Mouse (Mus musculus) midbrain, embryonic 16.5 days (tissue): Measurements from ENCODE around the gene Espn. TPM values are rescaled to one million over a fixed set of nuclear protein-coding genes. Genes with fewer than 3 reads are reported as not detected.

ENCODE experiments used
- ATAC-seq: fragments of 200-750 bp; cut with Nextera tagmentation; 2 replicates; pipeline ENCODE4 v1.8.0; 2017; ENCODE audit warnings: moderate TSS enrichment
- H3K27ac ChIP-seq: fragments of 300-500 bp; sonication (generic); 2 replicates; pipeline ENCODE4 v1.5.1; 2014; ENCODE audit warnings: mild to moderate bottlenecking, low read length, mixed read lengths
- H3K27me3 ChIP-seq: fragments of 300-500 bp; sonication (generic); 2 replicates; pipeline ENCODE4 v1.6.1; 2014; ENCODE audit warnings: low read depth, low read length, mixed read lengths; ENCODE audit not compliant: control insufficient read depth, insufficient read depth
- H3K36me3 ChIP-seq: fragments of 300-500 bp; sonication (generic); 2 replicates; pipeline ENCODE4 v1.6.1; 2014; ENCODE audit warnings: mild to moderate bottlenecking, low read length, moderate library complexity, mixed read lengths; ENCODE audit not compliant: control insufficient read depth, insufficient read depth
- H3K4me1 ChIP-seq: fragments of 300-500 bp; sonication (generic); 2 replicates; pipeline ENCODE4 v1.6.1; 2014; ENCODE audit warnings: mild to moderate bottlenecking, low read length, mixed read lengths; ENCODE audit not compliant: control insufficient read depth, insufficient read depth
- H3K4me2 ChIP-seq: fragments of 300-500 bp; sonication (generic); 2 replicates; pipeline ENCODE4 v1.6.1; 2014; ENCODE audit warnings: mild to moderate bottlenecking, low read length, mixed read lengths
- H3K4me3 ChIP-seq: fragments of 300-500 bp; sonication (generic); 2 replicates; pipeline ENCODE4 v1.5.1; 2014; ENCODE audit warnings: low read depth, mild to moderate bottlenecking, low read length, moderate library complexity, mixed read lengths
- H3K9ac ChIP-seq: fragments of 300-500 bp; sonication (generic); 2 replicates; pipeline ENCODE4 v1.6.1; 2014; ENCODE audit warnings: low read depth, low read length, mixed read lengths
- H3K9me3 ChIP-seq: fragments of 300-500 bp; sonication (generic); replicated peaks from 2 replicates; pipeline ENCODE4 v1.6.1; 2014; ENCODE audit warnings: mild to moderate bottlenecking, low read length, mixed read lengths; ENCODE audit not compliant: control insufficient read depth, poor library complexity, severe bottlenecking
- WGBS: fragments of 180-500 bp; shearing (Covaris S2); extraction: QIAGEN DNeasy Blood & Tissue Kit; methylation state at CpG from one replicate; pipeline ENCODE4 v1.1.7; 2014; 5-methylcytosine and 5-hydroxymethylcytosine counted together
- polyA plus RNA-seq: library from polyadenylated mRNA; unstranded; fragments of >200 nt; fragmentation: Nextera tagmentation; extraction: Ambion mirVana; gene quantifications from 2 replicates; pipeline ENCODE4 v1.2.1, GENCODE M21; 2015

The Espn gene
- polyA plus RNA-seq, 1 experiment from 2014 or later, result 0.14 TPM

DNA sequence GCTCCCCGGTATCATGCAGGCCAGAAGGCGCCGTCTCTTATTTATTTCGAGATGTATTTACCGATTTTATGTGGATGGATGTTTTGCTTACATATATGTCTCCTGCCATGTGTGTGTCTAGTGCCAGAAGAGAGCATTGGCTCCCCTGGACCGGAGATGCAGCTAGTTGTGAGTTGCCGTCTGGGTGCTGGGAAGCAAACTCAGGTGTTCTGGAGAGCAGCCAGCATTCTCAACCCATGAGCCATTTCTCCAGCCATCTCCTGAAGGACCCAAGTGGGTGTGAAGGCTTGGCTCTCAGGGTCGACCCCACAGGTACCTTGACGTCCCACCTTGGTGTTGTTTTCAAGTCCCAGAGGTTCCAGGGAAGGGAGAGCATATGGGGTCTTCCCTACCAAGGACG lies 30.0 kb upstream of the Espn start:
- no peak overlapping the region for H3K4me3 ChIP-seq
- H3K27me3 ChIP-seq, result no peaks in the 10 kb centered on the region
- H3K27ac ChIP-seq, result no peak overlapping the region
- 93% methylated on average over 10 of the region's 10 CpGs for WGBS
- H3K4me1 ChIP-seq, result peaks cover 28% of the 10 kb centered on the region
- H3K4me2 ChIP-seq, result no peak overlapping the region
- H3K36me3 ChIP-seq, result no peaks in the 10 kb centered on the region
- no peaks in the 10 kb centered on the region for H3K9me3 ChIP-seq
- no peak overlapping the region for H3K9ac ChIP-seq
- no peak for ATAC-seq

DNA sequence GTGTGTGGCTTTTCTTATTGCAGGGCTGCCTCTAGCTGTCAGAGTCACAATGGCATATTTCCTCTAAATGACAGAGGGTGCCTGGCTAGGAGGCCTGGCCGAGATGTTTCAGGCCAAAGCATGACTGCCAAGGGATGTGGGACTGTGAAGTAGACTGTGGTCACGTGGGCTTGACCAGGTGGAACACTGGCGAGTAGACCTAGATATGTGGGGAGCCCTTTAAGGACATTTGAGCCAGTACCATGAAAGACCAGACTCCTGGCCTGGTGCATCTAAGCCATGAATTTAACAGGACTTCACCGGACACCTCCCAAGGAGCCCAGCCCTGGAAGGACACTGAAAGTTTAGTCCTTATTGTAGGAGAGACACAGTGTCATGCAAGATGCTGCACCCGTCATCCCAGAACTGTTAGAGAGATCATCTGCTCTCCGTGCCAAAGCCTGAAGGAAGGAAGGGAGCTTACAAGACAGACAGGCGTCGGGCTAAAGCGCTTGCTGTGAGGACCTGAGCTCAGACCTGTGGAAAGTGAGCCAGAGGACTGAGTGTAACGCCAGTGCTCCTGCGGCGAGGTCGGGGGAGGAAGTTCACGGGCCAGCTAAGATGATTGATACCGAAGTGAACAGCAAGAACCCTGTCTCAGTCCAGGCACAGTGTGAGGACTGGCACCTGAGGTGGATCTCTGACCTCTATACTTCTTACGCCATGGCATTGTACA lies 27.9 kb upstream of the Espn start:
- Histone ChIP-seq H3K9ac (no peak overlapping the region; the same call in 1 of the 2 replicates), H3K27ac (no peak overlapping the region), H3K36me3 (no peaks in the 10 kb centered on the region), H3K4me3 (no peak overlapping the region), H3K27me3 (no peaks in the 10 kb centered on the region), H3K4me1 (peaks cover 16% of the 10 kb centered on the region), H3K9me3 (no peaks in the 10 kb centered on the region), H3K4me2 (peak overlapping the region; percentile 81)
- 90% methylated on average over 16 of the region's 16 CpGs for WGBS
- no peak for ATAC-seq

DNA sequence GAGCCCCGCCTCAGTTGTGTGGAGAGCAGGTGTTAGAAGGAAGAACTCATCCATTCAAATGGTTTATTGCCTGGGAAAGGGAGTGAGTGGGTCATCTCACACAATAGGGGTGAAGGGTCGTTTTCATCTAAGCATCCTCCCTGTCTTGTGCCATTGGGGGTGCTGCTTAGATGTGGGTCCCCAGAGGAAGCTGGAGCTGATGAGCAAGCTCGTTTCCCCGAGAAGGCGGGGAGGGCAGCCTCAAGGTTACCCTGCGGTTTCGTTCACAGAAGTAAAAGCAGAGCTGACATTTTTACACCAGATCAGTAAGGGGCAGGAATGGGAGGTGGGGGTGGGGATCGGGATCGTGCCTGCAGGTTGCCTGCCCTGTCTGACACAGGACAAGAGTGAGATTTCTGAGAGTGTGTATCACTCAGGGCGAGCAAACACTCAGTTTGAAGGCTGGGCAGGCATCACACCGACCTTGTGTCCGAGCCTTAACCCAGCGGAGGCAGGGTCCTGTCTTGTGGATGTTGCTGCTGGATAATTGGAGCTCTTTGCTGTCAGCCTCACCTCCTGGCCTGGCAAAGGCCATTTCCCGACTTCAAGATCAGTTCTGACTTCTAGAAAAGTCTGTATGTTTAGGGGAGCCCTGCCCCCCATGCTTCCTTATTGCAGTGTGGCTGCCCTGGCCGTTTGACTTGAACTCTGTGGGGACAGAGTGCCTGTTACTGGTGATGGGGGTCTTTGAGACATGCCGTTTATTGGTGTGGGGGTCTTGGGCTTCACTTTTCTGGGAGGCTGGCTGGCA lies 26.9 kb upstream of the Espn start:
- Histone ChIP-seq H3K4me3 (peak overlapping the region; percentile 62), H3K9ac (peak overlapping the region; percentile 84), H3K4me1 (peaks cover 15% of the 10 kb centered on the region), H3K9me3 (no peaks in the 10 kb centered on the region), H3K36me3 (no peaks in the 10 kb centered on the region), H3K4me2 (peak overlapping the region; percentile 81), H3K27me3 (no peaks in the 10 kb centered on the region), H3K27ac (peak overlapping the region; percentile 72)
- ATAC-seq, result no peak
- WGBS, result 24% methylated on average over 16 of the region's 16 CpGs

DNA sequence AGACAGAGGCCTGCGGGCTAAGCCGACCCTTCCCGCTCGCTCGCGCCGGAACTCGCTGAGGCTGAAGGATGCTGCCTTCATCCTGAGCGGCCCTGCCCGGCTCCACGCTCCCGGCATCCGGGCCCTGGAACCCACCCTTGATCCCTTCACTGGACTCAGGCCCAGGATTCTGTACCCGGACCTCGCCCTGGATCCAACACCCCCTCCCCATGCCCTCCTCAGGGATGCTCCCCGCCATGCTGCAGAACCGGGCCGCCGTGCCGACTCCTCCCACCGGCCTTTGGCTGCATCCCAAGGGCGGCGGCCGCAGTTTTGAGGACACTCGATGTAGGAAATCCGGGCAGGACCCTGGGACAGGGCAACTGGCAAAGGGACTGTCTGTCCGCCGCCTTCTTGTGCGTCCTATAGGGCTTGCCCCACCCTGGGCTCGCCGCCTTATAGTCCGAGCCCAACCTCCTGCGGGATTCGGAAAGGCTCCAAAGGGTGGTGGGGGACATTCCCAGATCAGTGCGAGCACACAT lies 26.2 kb upstream of the Espn start:
- WGBS, result under 1% methylated on average over 35 of the region's 35 CpGs
- ATAC-seq, result peak; percentile 74
- Histone ChIP-seq H3K4me3 (peak overlapping the region; percentile 62), H3K4me2 (peak overlapping the region; percentile 81), H3K9ac (peak overlapping the region; percentile 84), H3K4me1 (peaks cover 15% of the 10 kb centered on the region), H3K9me3 (no peaks in the 10 kb centered on the region), H3K27me3 (no peaks in the 10 kb centered on the region; the same call in 1 of the 2 replicates), H3K36me3 (no peaks in the 10 kb centered on the region), H3K27ac (peak overlapping the region; percentile 72)

DNA sequence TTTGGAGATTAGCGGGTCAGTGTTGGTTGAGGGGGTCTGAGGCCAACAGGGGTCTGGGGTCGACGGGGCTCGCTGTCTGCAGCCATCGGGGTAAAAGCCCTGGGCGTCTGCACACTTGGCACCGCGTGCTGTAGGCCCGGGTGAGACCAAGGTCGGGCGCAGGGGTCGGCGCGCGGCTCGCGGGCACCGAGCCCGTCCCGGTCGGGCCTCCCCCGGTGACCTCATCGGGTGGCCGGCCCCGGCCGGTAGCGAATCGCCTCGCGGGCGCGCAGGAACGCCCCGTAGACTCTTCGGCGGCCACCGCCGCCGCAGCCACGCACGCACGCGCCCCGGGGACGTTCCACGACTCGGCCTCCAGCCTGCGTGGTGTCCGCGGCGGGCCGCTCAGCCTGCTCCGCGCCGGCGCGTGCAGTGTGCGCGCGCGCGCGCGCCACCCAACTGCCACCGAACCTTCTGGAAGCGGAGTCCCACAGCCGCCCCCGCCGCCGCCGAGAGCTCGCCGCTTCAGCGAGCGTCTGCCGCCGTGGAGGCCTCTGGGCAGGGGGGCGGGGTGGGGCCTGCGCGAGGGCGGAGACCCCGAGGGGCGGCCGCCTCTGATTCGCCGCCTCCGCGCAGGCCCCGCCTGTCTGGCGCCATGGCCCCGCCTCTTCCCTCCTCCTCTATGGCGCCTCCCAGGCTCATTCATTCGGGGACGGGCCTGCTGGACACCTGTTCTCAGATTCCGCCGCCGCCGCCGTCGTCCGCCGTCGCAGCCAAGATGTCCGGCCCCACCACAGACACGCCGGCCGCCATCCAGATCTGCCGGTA lies 25.6 kb upstream of the Espn start, which contains the start of gene Acot7:
Acot7 (plus strand) TSS at position 598 of the 807 bp plus-strand sequence.
- H3K4me1 ChIP-seq, result peaks cover 15% of the 10 kb centered on the region
- no peaks in the 10 kb centered on the region for H3K36me3 ChIP-seq
- WGBS, result under 1% methylated on average over 63 of the region's 108 CpGs
- H3K27me3 ChIP-seq, result no peaks in the 10 kb centered on the region; the same call in 1 of the 2 replicates
- peak within 1 kb of the TSS; percentile 83 for H3K27ac ChIP-seq
- H3K9me3 ChIP-seq, result no peaks in the 10 kb centered on the region
- peak within 1 kb of the TSS; percentile 81 for H3K4me2 ChIP-seq
- peak within 1 kb of the TSS; percentile 84 for H3K9ac ChIP-seq
- peak; percentile 92 for ATAC-seq
- peak within 1 kb of the TSS; percentile 62 for H3K4me3 ChIP-seq

DNA sequence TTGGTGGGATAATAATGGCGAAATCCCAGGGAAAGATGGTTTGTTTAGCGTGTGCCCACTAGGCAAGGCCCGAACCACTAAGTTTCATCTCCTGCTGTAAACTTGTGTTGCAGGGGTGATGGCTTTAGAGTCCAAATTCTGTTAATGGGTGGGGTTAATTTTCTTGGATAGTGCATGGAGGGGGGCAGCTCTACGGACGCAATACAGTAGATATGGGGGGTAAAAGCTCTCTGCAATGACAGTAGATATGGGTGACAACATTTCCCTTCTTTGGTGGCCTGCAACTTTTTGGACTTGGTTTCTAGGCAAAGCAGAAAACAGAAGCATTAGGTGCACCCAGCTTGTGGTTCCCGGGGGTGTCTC lies 25.0 kb upstream of the Espn start:
- WGBS, result 67% methylated on average over 6 of the region's 6 CpGs
- ATAC-seq, result no peak
- Histone ChIP-seq H3K9ac (peak overlapping the region; percentile 84), H3K4me3 (peak overlapping the region; percentile 62), H3K27me3 (no peaks in the 10 kb centered on the region; the same call in 1 of the 2 replicates), H3K4me1 (peaks cover 15% of the 10 kb centered on the region), H3K4me2 (peak overlapping the region; percentile 81), H3K9me3 (no peaks in the 10 kb centered on the region), H3K27ac (peak overlapping the region; percentile 83), H3K36me3 (no peaks in the 10 kb centered on the region)

DNA sequence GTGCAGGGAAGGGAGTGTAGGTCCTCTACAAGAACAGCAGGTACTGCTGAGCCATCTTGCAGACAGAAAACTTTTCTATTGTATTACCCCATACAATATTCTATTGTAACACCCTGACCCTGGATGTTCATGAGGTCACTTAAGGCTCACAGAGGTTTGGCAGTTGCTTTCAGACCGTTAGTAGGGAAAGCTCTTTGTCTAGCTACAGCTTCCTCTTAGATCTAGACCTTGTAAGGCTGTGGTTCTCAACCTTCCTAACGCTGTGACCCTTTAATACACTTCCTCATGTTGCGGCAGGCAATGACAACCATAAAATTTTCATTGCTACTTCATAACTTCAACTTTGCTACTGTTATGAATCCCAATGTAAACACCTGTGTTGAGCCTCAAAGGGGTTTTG lies 24.5 kb upstream of the Espn start:
- H3K4me2 ChIP-seq, result no peak overlapping the region
- H3K4me3 ChIP-seq, result no peak overlapping the region
- H3K9ac ChIP-seq, result no peak overlapping the region
- peaks cover 15% of the 10 kb centered on the region for H3K4me1 ChIP-seq
- WGBS, result 83% methylated on average over 3 of the region's 3 CpGs
- no peaks in the 10 kb centered on the region for H3K36me3 ChIP-seq
- no peak for ATAC-seq
- no peaks in the 10 kb centered on the region for H3K9me3 ChIP-seq
- no peak overlapping the region for H3K27ac ChIP-seq
- H3K27me3 ChIP-seq, result no peaks in the 10 kb centered on the region; the same call in 1 of the 2 replicates

DNA sequence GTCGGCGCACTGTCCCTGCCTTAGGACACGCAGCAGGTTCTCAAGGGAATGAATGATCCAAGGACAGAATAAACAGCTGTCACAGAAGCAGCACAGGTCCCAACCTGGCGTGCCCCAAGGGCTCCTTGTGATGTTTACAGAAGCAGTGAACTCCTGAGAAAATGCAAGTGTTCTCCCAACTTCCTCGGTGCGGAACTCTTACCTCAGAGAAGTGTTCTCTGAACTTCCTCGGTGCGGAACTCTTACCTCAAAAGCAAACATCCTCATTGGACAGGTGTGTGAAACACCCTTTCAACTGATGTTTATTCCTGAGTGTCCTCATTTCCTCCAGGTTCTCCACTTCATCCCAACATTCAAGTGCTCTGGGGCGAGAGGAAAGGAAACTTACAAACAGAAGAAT lies 21.8 kb upstream of the Espn start:
- no peak overlapping the region for H3K4me3 ChIP-seq
- H3K4me1 ChIP-seq, result no peaks in the 10 kb centered on the region
- no peaks in the 10 kb centered on the region; the same call in 1 of the 2 replicates for H3K27me3 ChIP-seq
- H3K4me2 ChIP-seq, result no peak overlapping the region
- WGBS, result 86% methylated on average over 9 of the region's 9 CpGs
- H3K9ac ChIP-seq, result no peak overlapping the region
- H3K36me3 ChIP-seq, result no peaks in the 10 kb centered on the region
- ATAC-seq, result no peak
- H3K27ac ChIP-seq, result no peak overlapping the region
- H3K9me3 ChIP-seq, result no peaks in the 10 kb centered on the region
